Mouse (Mus musculus): ENCODE results near the gene Efna5.

DNA sequence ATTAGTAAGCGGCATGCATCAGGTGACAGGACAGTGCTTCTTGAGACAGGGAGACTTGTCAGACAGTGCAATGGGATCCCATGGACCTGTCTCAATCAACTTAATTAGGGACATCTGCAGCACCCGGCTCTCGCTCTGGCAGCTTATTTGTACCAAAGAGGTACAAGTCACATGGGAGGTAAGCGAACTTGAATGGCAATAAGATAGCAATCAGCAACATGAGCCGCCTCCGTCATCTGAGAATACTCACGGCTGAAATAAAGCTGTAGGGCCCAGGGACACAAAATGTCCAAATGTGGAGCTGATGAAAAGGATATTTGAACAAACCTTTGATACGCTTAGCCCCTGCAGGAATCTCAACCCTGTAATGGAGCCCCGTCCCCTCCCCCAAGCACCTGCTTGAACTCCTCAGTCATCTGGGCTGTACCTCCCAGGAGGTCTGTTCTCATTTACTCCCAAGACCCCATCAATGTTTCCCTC, 186.1 kb downstream of the Efna5 start:
- TF ChIP-seq POLR2A (IDR thresholded peaks at IDR 0.05; ENCODE audit: borderline replicate concordance, extremely low read depth, low read depth, low read length) = no peak
- no peak for TF ChIP-seq CTCF (IDR thresholded peaks at IDR 0.05; ENCODE audit: insufficient read depth, low read length)
